Mouse (Mus musculus): ENCODE results near the gene Lingo1.
A peak's percentile ranks its signal among the peaks of the same experiment; 100 is the strongest.

Gene Lingo1

GRCm38 (mm10) chr9:56775161-56775934, 20.9 kb downstream of the Lingo1 start:
- no peak for DNase-seq (ENCODE audit: low read depth)

- no peak for DNase-seq (ENCODE audit: low read depth)
Measured at GRCm38 (mm10) chr9:56774231-56774630, 22.0 kb downstream of the Lingo1 start.

GRCm38 (mm10) chr9:56773666-56774065, 22.6 kb downstream of the Lingo1 start:
- no peak for DNase-seq (ENCODE audit: low read depth)

- DNase-seq (ENCODE audit: low read depth) = no peak
Measured at GRCm38 (mm10) chr9:56767653-56768136, 28.6 kb downstream of the Lingo1 start.

- no peak for DNase-seq (ENCODE audit: low read depth)
Measured at GRCm38 (mm10) chr9:56766629-56767357, 29.5 kb downstream of the Lingo1 start.

- DNase-seq (ENCODE audit: low read depth) = no peak
Measured at GRCm38 (mm10) chr9:56762106-56762562, 34.1 kb downstream of the Lingo1 start.

- DNase-seq (ENCODE audit: low read depth) = no peak
Measured at GRCm38 (mm10) chr9:56757791-56758190, 38.5 kb downstream of the Lingo1 start.

GRCm38 (mm10) chr9:56755119-56755518, 41.1 kb downstream of the Lingo1 start:
- DNase-seq (ENCODE audit: low read depth) = no peak

GRCm38 (mm10) chr9:56753386-56753785, 42.9 kb downstream of the Lingo1 start:
- no peak for DNase-seq (ENCODE audit: low read depth)

GRCm38 (mm10) chr9:56748056-56748455, 48.2 kb downstream of the Lingo1 start:
- DNase-seq (ENCODE audit: low read depth) = no peak

GRCm38 (mm10) chr9:56746926-56747294, 49.4 kb downstream of the Lingo1 start:
- DNase-seq (ENCODE audit: low read depth) = no peak

- no peak for DNase-seq (ENCODE audit: low read depth)
Measured at GRCm38 (mm10) chr9:56746195-56746925, 49.9 kb downstream of the Lingo1 start.

- peak; percentile 37 for DNase-seq (ENCODE audit: low read depth)
Measured at GRCm38 (mm10) chr9:56744369-56744768, 51.9 kb downstream of the Lingo1 start.

- DNase-seq (ENCODE audit: low read depth) = no peak
Measured at GRCm38 (mm10) chr9:56739181-56739737, 57.0 kb downstream of the Lingo1 start.

GRCm38 (mm10) chr9:56738261-56739171, 57.8 kb downstream of the Lingo1 start:
- peak; percentile 33 for DNase-seq (ENCODE audit: low read depth)

- no peak for DNase-seq (ENCODE audit: low read depth)
Measured at GRCm38 (mm10) chr9:56734398-56734797, 61.9 kb downstream of the Lingo1 start.

- DNase-seq (ENCODE audit: low read depth) = no peak
Measured at GRCm38 (mm10) chr9:56730997-56731396, 65.3 kb downstream of the Lingo1 start.

- DNase-seq (ENCODE audit: low read depth) = no peak
Measured at GRCm38 (mm10) chr9:56729145-56729544, 67.1 kb downstream of the Lingo1 start.

- no peak for DNase-seq (ENCODE audit: low read depth)
Measured at GRCm38 (mm10) chr9:56727703-56728684, 68.3 kb downstream of the Lingo1 start.

GRCm38 (mm10) chr9:56725814-56726213, 70.5 kb downstream of the Lingo1 start:
- peak; percentile 23 for DNase-seq (ENCODE audit: low read depth)
